ENCODE assay signal across 8 mouse cellular contexts in the genomic region with DNA sequence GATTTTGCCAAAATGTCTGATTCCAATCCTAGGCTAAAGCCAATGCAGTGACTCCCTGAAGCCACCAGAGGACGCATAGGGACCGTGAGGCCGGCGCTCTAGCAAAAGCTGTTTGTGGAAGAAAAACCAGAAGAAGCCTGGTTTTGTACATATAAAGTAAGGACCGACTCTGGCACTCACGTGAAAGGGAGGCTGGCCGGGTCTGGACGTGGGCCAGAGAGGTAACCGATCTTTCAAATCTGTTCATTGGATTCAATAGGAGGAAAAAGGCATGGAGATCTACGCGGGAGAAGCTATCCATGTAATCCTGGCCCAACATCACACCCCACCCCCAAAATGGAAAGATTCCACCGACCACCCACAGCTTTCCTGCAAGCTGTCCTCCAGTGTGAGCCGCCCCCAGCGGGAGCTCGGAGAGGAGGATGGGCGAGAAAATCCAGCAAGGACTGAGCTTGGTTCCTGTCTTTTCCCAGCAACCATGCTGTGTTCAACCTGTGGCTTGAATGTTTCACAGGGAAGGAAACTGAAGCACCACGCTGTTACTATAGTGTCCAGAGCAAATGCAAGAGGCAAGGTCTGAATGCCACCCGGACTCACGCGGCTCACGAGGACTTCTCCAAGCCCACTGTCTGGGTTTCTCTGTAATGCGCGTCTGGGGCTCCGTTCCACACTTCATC. TPM values are rescaled to one million over a fixed set of nuclear protein-coding genes. Genes with fewer than 3 reads are reported as not detected.
A peak's percentile ranks its signal among the peaks of the same experiment; 100 is the strongest.
DNase-seq lines count a peak whose midpoint lies in the region; ATAC-seq lines count a peak whose summit lies in the region.

No protein-coding gene starts in this region.

- peak; percentile 27 for DNase-seq in cerebellum, adult 11 months
- peak; percentile 75 to 82 for DNase-seq in cerebellum, postnatal 14 days
- peak; percentile 73 to 82 for DNase-seq in frontal cortex, postnatal 14 days (ENCODE audit: low spot score in 2 of 2)
- DNase-seq in intestine, embryonic 14.5 days (ENCODE audit: low spot score), result peak; percentile 86
- DNase-seq in left cerebral cortex, adult 9 months (ENCODE audit: low spot score in 2 of 2), result peak; percentile 67 to 94
- peak; percentile 76 for DNase-seq in right cerebral cortex, postnatal 14 days

- H3K4me2 ChIP-seq in intestine, embryonic 14.5 days (ENCODE audit: low read length), result peak overlapping the region; percentile 53

- no peaks in the 10 kb centered on the region for H3K36me3 ChIP-seq in intestine, embryonic 14.5 days (ENCODE audit: control insufficient read depth, insufficient read depth, low read length)
- H3K36me3 ChIP-seq in megakaryocyte, embryonic 14.5 days (replicated peaks; ENCODE audit: low read length), result no peaks in the 10 kb centered on the region

- 6% methylated on average over 24 of the region's 24 CpGs for WGBS in intestine, embryonic 14.5 days

- no peaks in the 10 kb centered on the region for H3K9me3 ChIP-seq in intestine, embryonic 14.5 days (ENCODE audit: control insufficient read depth, low read length)
- H3K9me3 ChIP-seq in megakaryocyte, embryonic 14.5 days, result no peaks in the 10 kb centered on the region

- no peaks in the 10 kb centered on the region for H3K27me3 ChIP-seq in intestine, embryonic 14.5 days (replicated peaks; ENCODE audit: control insufficient read depth, insufficient read depth, low read length)
- H3K27me3 ChIP-seq in megakaryocyte, embryonic 14.5 days (replicated peaks), result peaks cover 9% of the 10 kb centered on the region

- no peak; the same call in 1 of the 2 replicates for ATAC-seq in cerebellum, adult (ENCODE audit: insufficient number of reproducible peaks, low FRiP score, low TSS enrichment)
- peak; percentile 77 for ATAC-seq in intestine, embryonic 14.5 days (replicated peaks; ENCODE audit: low FRiP score, low TSS enrichment, low read depth)

- peak overlapping the region; percentile 24 for H3K4me3 ChIP-seq in intestine, embryonic 14.5 days (ENCODE audit: low read depth, low read length)
- H3K4me3 ChIP-seq in megakaryocyte, embryonic 14.5 days (replicated peaks), result peak overlapping the region; percentile 77

- H3K4me1 ChIP-seq in intestine, embryonic 14.5 days (replicated peaks; ENCODE audit: control insufficient read depth, insufficient read depth, low read length), result peaks cover 5% of the 10 kb centered on the region; the same call in 1 of the 2 replicates
- H3K4me1 ChIP-seq in megakaryocyte, embryonic 14.5 days, result peaks cover 8% of the 10 kb centered on the region

- H3K9ac ChIP-seq in intestine, embryonic 14.5 days (ENCODE audit: low read length), result peak overlapping the region; percentile 39

- H3K27ac ChIP-seq in intestine, embryonic 14.5 days (ENCODE audit: low read depth), result peak overlapping the region; percentile 78

RNA-seq across cellular contexts. Expression of a gene that starts 12.6 kb away (rescaled TPM):
- polyA plus RNA-seq in intestine, embryonic 14.5 days (2014; fragmentation: Nextera tagmentation; extraction: Ambion mirVana), result 0.05 TPM in 2 replicates
- not detected in 2 replicates for polyA plus RNA-seq in megakaryocyte, embryonic 14.5 days (2012; ENCODE audit: insufficient read depth, low replicate concordance)

RNA-seq across cellular contexts. Expression of a gene that starts 39.4 kb away (rescaled TPM):
- not detected in 2 replicates for polyA plus RNA-seq in intestine, embryonic 14.5 days (2014; fragmentation: Nextera tagmentation; extraction: Ambion mirVana)
- not detected in 2 replicates for polyA plus RNA-seq in megakaryocyte, embryonic 14.5 days (2012; ENCODE audit: insufficient read depth, low replicate concordance)

Comparison
In these comparisons a context has a peak if more than half of its experiments do, and no peak if none do; other contexts are left out.
1. DNase-seq: peak in every context shown above with its lines; median percentile 86 in intestine, embryonic 14.5 days; 80 in left cerebral cortex, adult 9 months; 78 in cerebellum, postnatal 14 days; 78 in frontal cortex, postnatal 14 days; 76 in right cerebral cortex, postnatal 14 days; 27 in cerebellum, adult 11 months.